Mouse (Mus musculus): ENCODE measurements at regions not wholly inside any gene's neighbourhood (a gene's known extent, or its start where the extent isn't known, plus 50 kb on each side); places are given as distances from the start of the nearest gene placed in this dataset.

DNA sequence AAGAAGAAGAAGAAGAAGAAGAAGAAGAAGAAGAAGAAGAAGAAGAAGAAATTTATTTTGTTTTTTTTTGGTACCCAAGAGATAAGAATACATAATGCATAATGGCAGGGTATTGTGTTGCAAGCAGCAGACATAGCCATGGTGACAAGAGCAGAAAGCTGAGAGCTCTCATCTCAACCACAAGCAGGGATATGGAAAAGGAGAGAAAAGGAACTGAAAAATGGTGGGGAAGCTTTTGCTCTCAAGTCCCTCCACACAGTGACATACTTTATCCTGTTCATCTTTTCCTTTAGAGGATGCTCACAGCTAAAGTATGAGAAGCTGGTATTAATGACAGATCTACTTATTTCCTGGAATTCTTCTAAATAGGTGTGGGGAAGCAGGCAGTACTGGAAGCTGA, 115.2 kb upstream of the Pik3r1 start:
- in situ Hi-C loops (cut with MboI, MseI), result no loop called here

DNA sequence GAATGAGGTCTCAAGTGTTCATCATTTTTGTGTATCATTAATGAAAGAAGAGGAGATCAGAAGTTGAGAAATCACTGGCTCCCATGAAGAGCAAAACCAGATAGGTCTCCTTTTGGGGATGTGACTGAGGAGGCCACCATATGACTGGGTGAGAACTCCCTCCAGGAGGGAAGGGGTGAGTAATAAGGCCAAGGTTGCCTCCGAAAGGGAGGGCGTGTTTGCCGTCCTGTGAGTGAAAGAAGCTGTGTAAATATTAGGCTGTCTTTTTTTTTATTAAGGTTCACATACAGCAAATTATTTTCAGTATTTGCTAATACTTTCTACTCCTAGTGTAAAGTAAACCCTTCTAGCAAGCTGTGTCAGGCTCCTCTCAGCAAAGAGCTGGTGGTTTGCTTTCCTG, 116.7 kb upstream of the Pik3r1 start:
- in situ Hi-C loops (cut with MboI, MseI), result no loop called here

DNA sequence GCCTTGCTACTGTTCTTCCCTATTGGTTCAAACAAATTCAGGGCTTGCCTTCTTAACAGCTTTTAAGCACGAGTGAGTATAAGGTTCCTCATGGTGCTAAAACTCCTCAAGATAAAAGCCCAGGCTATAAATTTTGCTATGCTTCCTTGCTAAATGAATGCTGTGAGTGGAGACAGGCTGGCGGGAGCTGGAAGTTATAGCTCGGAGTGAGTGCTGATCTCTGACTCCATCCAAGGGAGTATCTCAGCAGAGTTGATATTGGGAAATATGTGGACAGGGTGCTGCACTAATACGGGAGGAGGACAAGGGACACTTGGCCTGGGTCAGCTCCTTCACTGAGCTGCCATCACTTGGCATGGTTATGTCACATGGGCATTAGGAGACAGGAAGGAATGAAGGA, 123.5 kb upstream of the Pik3r1 start:
- in situ Hi-C loops (cut with MboI, MseI), result no loop called here

DNA sequence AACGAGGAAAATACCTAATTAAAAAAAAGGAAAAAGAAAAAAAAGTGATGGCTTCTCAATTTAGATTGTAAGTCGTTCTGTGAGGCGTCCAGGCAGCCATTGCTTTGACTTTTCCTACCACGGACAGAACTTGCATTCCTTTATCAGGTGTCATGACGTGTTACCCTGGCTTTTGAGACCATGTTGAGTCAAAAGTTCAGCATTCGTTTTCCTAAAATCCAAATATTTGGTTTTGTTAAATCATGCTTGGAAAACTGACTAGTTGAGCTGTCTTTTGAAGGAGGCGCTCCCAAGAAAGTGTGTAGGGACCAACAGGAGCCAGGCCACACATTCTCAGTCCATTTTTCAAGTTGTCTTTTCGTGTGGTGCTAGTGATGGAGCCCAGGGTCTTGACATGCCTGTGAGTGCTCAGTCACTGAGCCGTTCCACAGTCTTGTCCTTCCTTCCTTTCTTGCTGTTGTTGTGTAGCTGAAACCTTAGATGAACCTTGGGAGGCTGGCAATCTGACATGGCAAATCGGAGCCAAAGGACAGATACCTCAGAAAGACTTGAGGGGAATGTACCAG, 125.1 kb upstream of the Pik3r1 start:
- in situ Hi-C loops (cut with MboI, MseI), result no loop called here

GRCm38 (mm10) chr13:101895161-101895560, 127.1 kb upstream of the Pik3r1 start:
- in situ Hi-C loops (cut with MboI, MseI), result loop anchor here in 1 of 2 experiments (5.0 kb wide), 1 partner anchor 78 kb away; no protein-coding TSS in a partner anchor

GRCm38 (mm10) chr13:101895686-101896085, 127.7 kb upstream of the Pik3r1 start:
- in situ Hi-C loops (cut with MboI, MseI), result loop anchor here in 1 of 2 experiments (5.0 kb wide), 1 partner anchor 78 kb away; no protein-coding TSS in a partner anchor

DNA sequence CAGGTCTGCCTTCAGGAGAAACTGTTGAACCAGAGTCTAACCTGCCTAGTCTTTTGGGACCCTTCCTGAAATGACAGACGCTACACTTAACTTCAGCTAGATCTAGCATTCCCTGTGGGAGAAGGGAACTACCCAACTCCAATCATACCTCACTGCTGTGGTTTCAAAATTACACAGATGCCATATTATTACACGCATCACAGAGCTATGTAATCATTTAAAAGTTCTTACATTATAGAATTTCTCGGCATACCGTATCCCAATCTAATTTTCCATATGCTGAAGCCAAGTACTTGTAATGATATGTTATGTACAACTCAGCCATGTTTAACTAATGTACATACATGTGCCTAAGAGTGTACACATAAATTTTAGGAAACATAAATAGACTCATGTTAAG, 128.9 kb upstream of the Pik3r1 start:
- in situ Hi-C loops (cut with MboI, MseI), result loop anchor here in 1 of 2 experiments (5.0 kb wide), 1 partner anchor 80 kb away; no protein-coding TSS in a partner anchor

DNA sequence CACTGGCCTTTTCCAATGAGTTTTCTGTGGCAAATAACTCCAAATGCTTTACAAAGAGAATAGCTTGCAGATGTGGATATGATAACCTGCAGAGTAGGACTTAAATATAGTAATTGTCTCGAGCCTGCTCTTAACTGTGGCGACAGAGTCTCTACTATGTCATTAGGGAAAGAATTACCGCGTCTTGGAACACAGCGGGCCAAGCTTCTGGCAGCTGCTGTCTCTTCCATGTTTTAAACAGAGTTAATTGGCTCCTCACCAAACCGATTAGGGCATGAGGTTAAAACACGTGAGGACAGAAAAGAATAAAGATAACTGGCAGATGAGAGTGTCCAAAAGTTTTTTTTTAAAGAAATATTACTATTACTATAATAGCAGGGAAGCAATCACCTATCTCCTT, 134.2 kb upstream of the Pik3r1 start:
- in situ Hi-C loops (cut with MboI, MseI), result no loop called here

- in situ Hi-C loops (cut with MboI, MseI), result no loop called here
These were observed 138.1 kb upstream of the Pik3r1 start for GRCm38 (mm10) chr13:101905909-101906676.

- in situ Hi-C loops (cut with MboI, MseI), result no loop called here
These were observed 141.0 kb upstream of the Pik3r1 start for GRCm38 (mm10) chr13:101909026-101909425.

GRCm38 (mm10) chr13:101910687-101911086, 142.7 kb upstream of the Pik3r1 start:
- in situ Hi-C loops (cut with MboI, MseI), result no loop called here

- in situ Hi-C loops (cut with MboI, MseI), result no loop called here
These were observed 146.1 kb upstream of the Pik3r1 start for GRCm38 (mm10) chr13:101914132-101914531.

DNA sequence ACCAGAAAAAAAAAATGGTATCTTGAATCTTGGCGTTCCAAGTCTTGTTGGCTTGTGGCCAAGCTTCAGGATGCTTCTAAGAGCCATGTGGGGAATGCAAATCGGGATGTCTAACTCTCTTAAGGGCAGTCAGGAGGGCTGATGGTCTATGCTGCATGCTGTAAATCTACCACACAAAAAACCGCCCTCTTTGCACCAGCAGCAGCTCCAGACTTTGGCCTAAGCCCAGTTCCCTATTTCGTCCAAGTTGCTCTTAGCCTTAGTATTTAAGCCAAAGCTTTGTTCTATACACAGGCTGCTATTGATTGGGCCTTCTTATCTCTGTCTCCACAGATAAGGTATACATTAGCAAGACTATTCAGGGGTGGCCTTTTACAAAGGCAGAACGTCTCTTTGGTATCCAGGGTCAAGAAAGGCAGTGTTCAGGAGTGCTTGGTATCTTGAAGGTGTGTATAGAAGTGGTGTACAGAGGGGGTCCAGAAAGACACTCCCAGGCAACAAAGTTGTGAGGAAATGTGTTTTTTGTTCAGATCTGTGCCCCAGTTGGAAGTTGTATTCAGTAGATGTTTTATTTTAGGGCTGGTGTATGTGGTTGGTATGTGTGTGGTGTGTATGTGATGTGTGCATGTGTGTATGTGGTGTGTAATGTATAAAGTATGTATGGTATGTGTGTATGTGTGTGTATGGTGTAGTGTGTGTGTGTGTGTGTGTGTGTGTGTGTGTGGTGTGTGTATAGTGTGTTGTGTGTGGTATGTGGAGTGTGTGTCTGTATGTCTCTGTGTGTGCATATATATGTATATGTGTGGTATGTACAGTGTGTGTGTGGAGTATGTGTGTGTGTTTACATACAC, 146.9 kb upstream of the Pik3r1 start:
- in situ Hi-C loops (cut with MboI, MseI), result no loop called here

GRCm38 (mm10) chr13:101915542-101915941, 147.5 kb upstream of the Pik3r1 start:
- in situ Hi-C loops (cut with MboI, MseI), result no loop called here

GRCm38 (mm10) chr13:101915948-101916594, 148.1 kb upstream of the Pik3r1 start:
- in situ Hi-C loops (cut with MboI, MseI), result no loop called here

DNA sequence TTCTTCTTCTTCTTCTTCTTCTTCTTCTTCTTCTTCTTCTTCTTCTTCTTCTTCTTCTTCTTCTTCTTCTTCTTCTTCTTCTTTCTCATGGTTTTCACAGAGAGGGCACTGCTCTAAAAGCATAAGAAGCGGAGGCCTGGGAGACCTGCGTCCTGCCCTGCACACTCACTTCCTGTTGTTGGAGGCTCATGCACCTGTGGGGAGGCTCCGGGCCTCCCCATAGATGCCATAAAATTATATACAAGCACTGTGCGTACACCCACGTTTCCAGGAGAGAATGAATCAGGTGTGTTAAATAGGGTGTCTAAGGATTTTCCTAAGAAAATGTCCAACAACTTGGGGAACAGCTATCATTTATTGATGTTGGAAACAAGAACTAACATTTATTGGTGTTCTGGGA, 148.9 kb upstream of the Pik3r1 start:
- in situ Hi-C loops (cut with MboI, MseI), result no loop called here

DNA sequence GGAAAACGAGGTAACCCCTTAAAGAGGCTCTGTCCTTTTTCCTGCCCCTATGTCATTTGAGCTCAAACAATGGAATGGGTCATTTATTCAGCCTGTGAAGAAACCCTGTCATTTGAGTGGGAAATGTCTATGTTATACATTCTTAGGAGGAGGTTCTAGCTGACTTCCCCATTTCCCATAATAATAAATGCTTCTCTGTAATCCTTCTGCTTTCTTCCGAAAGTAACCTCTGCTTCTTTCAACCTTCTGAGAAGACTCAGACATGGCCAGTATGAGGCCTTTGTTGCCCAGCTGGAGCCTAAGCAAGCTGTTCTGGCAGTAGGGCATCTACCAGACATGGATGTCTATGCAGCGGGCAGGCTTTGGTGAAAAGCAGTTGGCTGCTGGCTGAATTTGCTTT, 150.2 kb upstream of the Pik3r1 start:
- in situ Hi-C loops (cut with MboI, MseI), result no loop called here

GRCm38 (mm10) chr13:101919266-101919665, 151.2 kb upstream of the Pik3r1 start:
- in situ Hi-C loops (cut with MboI, MseI), result no loop called here

- in situ Hi-C loops (cut with MboI, MseI), result no loop called here
These were observed 152.4 kb upstream of the Pik3r1 start for GRCm38 (mm10) chr13:101920384-101920783.

GRCm38 (mm10) chr13:101924637-101925036, 156.6 kb upstream of the Pik3r1 start:
- in situ Hi-C loops (cut with MboI, MseI), result no loop called here

DNA sequence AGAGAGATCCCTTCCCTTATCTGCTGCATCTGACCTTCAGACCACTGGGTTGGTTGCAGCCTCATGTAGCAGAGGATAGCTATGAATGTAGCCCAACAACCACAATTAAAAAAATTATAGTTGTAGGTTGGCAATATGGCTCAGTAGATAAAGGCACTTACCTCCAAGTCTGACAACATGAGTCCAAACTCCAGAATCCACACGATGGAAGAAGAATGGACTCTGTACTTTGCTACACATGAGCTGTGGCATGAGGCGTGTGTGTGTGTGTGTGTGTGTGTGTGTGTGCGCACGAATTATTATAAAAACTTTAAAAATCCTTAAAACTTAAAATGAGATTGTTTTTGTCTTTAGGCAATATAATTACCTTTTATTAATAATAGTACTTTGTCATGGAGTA, 163.2 kb upstream of the Pik3r1 start:
- in situ Hi-C loops (cut with MboI, MseI), result no loop called here

DNA sequence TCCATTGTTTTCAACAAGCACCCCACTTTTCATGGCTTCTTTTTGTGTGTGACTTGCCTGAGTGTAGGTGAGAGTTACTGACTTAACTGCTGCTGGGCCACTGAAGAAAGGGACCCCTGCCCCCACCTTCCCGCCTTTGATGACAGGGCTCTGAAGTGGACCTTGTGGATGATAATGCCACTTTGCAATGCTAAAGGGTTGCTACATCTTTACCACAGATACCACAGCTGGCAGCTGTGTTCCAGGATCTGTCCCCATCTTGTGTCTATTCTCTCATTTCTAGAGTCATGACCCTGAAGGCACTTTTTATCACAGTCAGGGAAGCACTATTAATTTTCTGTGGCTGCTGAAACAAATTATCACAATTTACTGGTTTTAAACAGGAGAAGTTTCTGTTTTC, 163.9 kb upstream of the Pik3r1 start:
- in situ Hi-C loops (cut with MboI, MseI), result no loop called here
